Mouse (Mus musculus): ENCODE data around the gene Slc26a1.

DNA sequence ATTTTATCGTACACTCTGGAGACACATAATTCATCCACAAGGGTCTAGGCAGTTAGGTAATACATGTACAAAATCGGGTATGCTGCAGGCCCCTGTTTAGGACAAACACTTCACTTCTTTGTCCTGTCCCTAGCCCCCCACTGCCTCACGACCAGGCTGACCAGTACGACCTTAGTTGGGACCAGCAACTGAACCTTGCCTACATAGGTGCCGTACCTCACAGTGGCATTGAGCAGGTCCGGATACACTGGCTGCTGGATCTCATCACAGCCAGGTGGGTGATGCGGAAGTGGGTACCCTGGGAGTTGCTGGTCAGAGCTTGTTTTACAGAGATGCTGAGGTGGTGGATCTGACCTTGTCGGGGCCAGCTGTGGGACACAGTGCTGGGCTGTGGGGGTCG, 5.4 kb downstream of the Slc26a1 start:
- TF ChIP-seq POLR2A (IDR thresholded peaks at IDR 0.05; ENCODE audit: low read depth, low read length) (no peak), CTCF (IDR thresholded peaks at IDR 0.05; ENCODE audit: borderline replicate concordance, insufficient read depth, low read length) (no peak)

Data from embryonic fibroblast, embryonic 13.5 days (primary cell).